10 mouse cellular contexts compared by ENCODE assay signal in the genomic region with DNA sequence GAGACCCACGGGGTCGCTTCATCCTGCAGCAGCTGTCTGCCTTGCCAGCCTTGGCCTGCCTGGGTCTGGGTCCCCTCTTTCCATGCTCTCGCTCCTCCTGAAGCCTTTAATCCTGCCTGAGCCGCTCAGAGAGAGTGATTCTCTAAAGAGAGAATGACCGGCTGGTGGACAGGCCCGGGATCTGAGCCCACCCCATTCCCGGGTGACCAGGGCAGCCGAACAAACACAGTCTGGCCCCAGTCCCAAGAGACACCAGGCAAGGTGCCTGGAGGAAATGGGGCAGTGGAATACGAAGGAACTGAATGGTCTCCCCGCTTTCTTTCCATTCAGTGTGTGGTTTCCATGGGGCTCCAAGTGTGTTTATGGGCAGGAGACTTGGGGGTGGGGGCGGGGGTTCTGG. TPM values are rescaled to one million over a fixed set of nuclear protein-coding genes. Genes with fewer than 3 reads are reported as not detected.
DNase-seq lines count a peak whose midpoint lies in the region; ATAC-seq and TF ChIP-seq lines count a peak whose summit lies in the region.
"Had no signal": no experiment of that assay in that cellular context is flagged by ENCODE, and none has a peak within 500 bp of the region (broad histone marks: within the 10 kb centered on the region; RNA-seq: fewer than 3 reads in every experiment).

No protein-coding gene starts in this region.

- no peak for ATAC-seq in hindbrain, embryonic 13.5 days (ENCODE audit: low FRiP score)
- ATAC-seq in stomach, postnatal 0 days (ENCODE audit: low FRiP score, low TSS enrichment), result no peak
- ATAC-seq in heart, embryonic 12.5 days (ENCODE audit: insufficient number of reproducible peaks, low FRiP score), result no peak

- H3K4me3 ChIP-seq in hindbrain, embryonic 13.5 days, result no peak overlapping the region
- H3K4me3 ChIP-seq in midbrain, embryonic 10.5 days, result peak overlapping the region; percentile 23; the same call in 1 of the 2 replicates
- H3K4me3 ChIP-seq in stomach, postnatal 0 days (ENCODE audit: low read depth, low read length), result no peak overlapping the region
- H3K4me3 ChIP-seq in heart, embryonic 12.5 days, result no peak overlapping the region

- H3K9ac ChIP-seq in hindbrain, embryonic 13.5 days, result no peak overlapping the region
- no peak overlapping the region for H3K9ac ChIP-seq in stomach, postnatal 0 days (ENCODE audit: low read length)
- no peak overlapping the region for H3K9ac ChIP-seq in heart, embryonic 12.5 days
- H3K9ac ChIP-seq: liver, embryonic 14.5 days had no signal

- no peaks in the 10 kb centered on the region for H3K9me3 ChIP-seq in hindbrain, embryonic 13.5 days
- H3K9me3 ChIP-seq in midbrain, embryonic 10.5 days (replicated peaks), result peaks cover 6% of the 10 kb centered on the region; the same call in 1 of the 2 replicates
- H3K9me3 ChIP-seq in stomach, postnatal 0 days (ENCODE audit: control insufficient read depth, low read length), result no peaks in the 10 kb centered on the region
- H3K9me3 ChIP-seq in heart, embryonic 12.5 days (replicated peaks), result peaks cover 4% of the 10 kb centered on the region

- no peaks in the 10 kb centered on the region for H3K27me3 ChIP-seq in hindbrain, embryonic 13.5 days
- peaks cover 7% of the 10 kb centered on the region; the same call in 1 of the 2 replicates for H3K27me3 ChIP-seq in midbrain, embryonic 10.5 days (ENCODE audit: low read depth, poor library complexity, severe bottlenecking)
- H3K27me3 ChIP-seq in stomach, postnatal 0 days (ENCODE audit: control insufficient read depth, insufficient read depth, low read length), result no peaks in the 10 kb centered on the region
- H3K27me3 ChIP-seq in heart, embryonic 12.5 days (replicated peaks), result peaks cover 45% of the 10 kb centered on the region

- peak overlapping the region; percentile 15; the same call in 1 of the 2 replicates for H3K4me2 ChIP-seq in hindbrain, embryonic 13.5 days
- peak overlapping the region; percentile 25 for H3K4me2 ChIP-seq in stomach, postnatal 0 days (replicated peaks; ENCODE audit: low read depth)
- no peak overlapping the region for H3K4me2 ChIP-seq in heart, embryonic 12.5 days

- H3K4me1 ChIP-seq in hindbrain, embryonic 13.5 days (replicated peaks), result peaks cover 78% of the 10 kb centered on the region
- peaks cover 89% of the 10 kb centered on the region for H3K4me1 ChIP-seq in midbrain, embryonic 10.5 days
- H3K4me1 ChIP-seq in stomach, postnatal 0 days (replicated peaks; ENCODE audit: control insufficient read depth, insufficient read depth), result no peaks in the 10 kb centered on the region
- H3K4me1 ChIP-seq in heart, embryonic 12.5 days (replicated peaks), result peaks cover 30% of the 10 kb centered on the region

- H3K27ac ChIP-seq in hindbrain, embryonic 13.5 days, result peak overlapping the region; percentile 82
- peak overlapping the region; percentile 84 for H3K27ac ChIP-seq in midbrain, embryonic 10.5 days (replicated peaks)
- 0 out of 2 replicates have a peak overlapping the region, but pooled peaks have one; percentile 35 for H3K27ac ChIP-seq in stomach, postnatal 0 days (replicated peaks)
- H3K27ac ChIP-seq in heart, embryonic 12.5 days (ENCODE audit: poor library complexity, severe bottlenecking), result no peak overlapping the region
- H3K27ac ChIP-seq: liver, embryonic 14.5 days had no signal

- TF ChIP-seq EP300 in stomach, postnatal 0 days (optimal IDR thresholded peaks at IDR 0.05), result no peak

- peak; percentile 81 to 82 for DNase-seq in right cerebral cortex, postnatal 10 days (ENCODE audit: low spot score in 2 of 2)
- DNase-seq in right cerebral cortex, postnatal 36 days (ENCODE audit: low spot score in 2 of 2), result no peak
- peak; percentile 51 for DNase-seq in midbrain, embryonic 10.5 days (ENCODE audit: low spot score)
- DNase-seq in stomach, postnatal 0 days (ENCODE audit: low spot score), result no peak
- no peak for DNase-seq in thymus, postnatal 0 days (ENCODE audit: low spot score)
- no peak for DNase-seq in c-Kit-positive CD71-positive TER-119-positive erythroid progenitor cells, embryonic 14.5 days (ENCODE audit: low spot score)
- DNase-seq: kidney, adult 2 months had no signal

- 18% methylated on average over 11 of the region's 11 CpGs for WGBS in hindbrain, embryonic 13.5 days
- WGBS in midbrain, embryonic 10.5 days, result 17% methylated on average over 11 of the region's 11 CpGs
- 27% methylated on average over 11 of the region's 11 CpGs for WGBS in stomach, postnatal 0 days
- 38% methylated on average over 11 of the region's 11 CpGs for WGBS in heart, embryonic 12.5 days

- no peaks in the 10 kb centered on the region for H3K36me3 ChIP-seq in hindbrain, embryonic 13.5 days
- H3K36me3 ChIP-seq in midbrain, embryonic 10.5 days, result peaks cover 43% of the 10 kb centered on the region
- no peaks in the 10 kb centered on the region for H3K36me3 ChIP-seq in stomach, postnatal 0 days (ENCODE audit: control insufficient read depth, insufficient read depth, low read length)
- H3K36me3 ChIP-seq in heart, embryonic 12.5 days, result no peaks in the 10 kb centered on the region

- TF ChIP-seq CTCF in stomach, postnatal 0 days (IDR thresholded peaks at IDR 0.05; ENCODE audit: low read depth), result no peak

RNA-seq across cellular contexts. Expression of gene Sema5b, which starts 50.8 kb away (rescaled TPM):
- polyA plus RNA-seq in hindbrain, embryonic 13.5 days (2015; fragmentation: Nextera tagmentation; extraction: Ambion mirVana), result 26.2 and 29.3 TPM in 2 replicates
- polyA plus RNA-seq in midbrain, embryonic 10.5 days (2016; fragmentation: Nextera tagmentation; extraction: Ambion mirVana), result 59.1 and 72.3 TPM in 2 replicates
- polyA plus RNA-seq in stomach, postnatal 0 days (2015; fragmentation: Nextera tagmentation; extraction: Ambion mirVana), result 0.56 and 0.70 TPM in 2 replicates
- polyA plus RNA-seq in thymus, postnatal 0 days (2015; fragmentation: Nextera tagmentation; extraction: Ambion mirVana), result 0.27 and 0.36 TPM in 2 replicates
- 2.7 and 3.2 TPM in 2 replicates for polyA plus RNA-seq in heart, embryonic 12.5 days (2016; fragmentation: Nextera tagmentation; extraction: Ambion mirVana)

Comparison
In these comparisons a context has a peak if more than half of its experiments do, and no peak if none do; other contexts are left out.
1. DNase-seq: peak in right cerebral cortex, postnatal 10 days (2 of 2) and midbrain, embryonic 10.5 days (single experiment); none in right cerebral cortex, postnatal 36 days (0 of 2), stomach, postnatal 0 days (single experiment), thymus, postnatal 0 days (single experiment) and c-Kit-positive CD71-positive TER-119-positive erythroid progenitor cells, embryonic 14.5 days (single experiment).